Mouse (Mus musculus): Measurements from ENCODE around the gene Pde4dip.

GRCm38 (mm10) chr3:97866696-97867095, 21.8 kb downstream of the Pde4dip start:
- TF ChIP-seq POLR2A (IDR thresholded peaks at IDR 0.05; ENCODE audit: insufficient read length, low read depth) = no peak
- TF ChIP-seq MAX (IDR thresholded peaks at IDR 0.05; ENCODE audit: low read depth) = no peak
- TF ChIP-seq SRF (IDR thresholded peaks at IDR 0.05; ENCODE audit: control insufficient read depth, insufficient read length, low read depth) = no peak
- TF ChIP-seq MYOD1 (IDR thresholded peaks at IDR 0.05; ENCODE audit: control insufficient read depth in 1 of 3, insufficient read length in 2 of 3, low read depth in 2 of 3) = no peak
- no peak for TF ChIP-seq CEBPB (IDR thresholded peaks at IDR 0.05; ENCODE audit: insufficient read depth, poor library complexity, severe bottlenecking)

Data from myocyte (in vitro differentiated cells).